Mouse (Mus musculus) hindbrain, embryonic 11.5 days (tissue): Measurements from ENCODE around the gene Hspb8. TPM values are rescaled to one million over a fixed set of nuclear protein-coding genes. Genes with fewer than 3 reads are reported as not detected.
"Not testable (repeated sequence)": the region's sequence is repeated elsewhere in the genome, so short reads cannot be mapped to it uniquely, and the experiment has no call there.

Experiments
- ATAC-seq: fragments of 200-750 bp; cut with Nextera tagmentation; 2 replicates; pipeline ENCODE4 v1.8.0; 2017; ENCODE audit warnings: mild to moderate bottlenecking, moderate TSS enrichment, moderate library complexity; ENCODE audit not compliant: low FRiP score
- DNase-seq: peaks from one replicate; pipeline ENCODE4 v3.0.0-alpha.2; 2015; ENCODE audit warnings: low spot score
- H3K27ac ChIP-seq: fragments of 300-500 bp; sonication (generic); 2 replicates; pipeline ENCODE4 v1.5.1; 2014; ENCODE audit warnings: mild to moderate bottlenecking, low read depth, low read length
- H3K27me3 ChIP-seq: fragments of 300-500 bp; sonication (generic); 2 replicates; pipeline ENCODE4 v1.6.1; 2014; ENCODE audit warnings: mild to moderate bottlenecking, low read length, moderate library complexity, mixed read lengths; ENCODE audit not compliant: control insufficient read depth, insufficient read depth
- H3K36me3 ChIP-seq: fragments of 300-500 bp; sonication (generic); 2 replicates; pipeline ENCODE4 v1.6.1; 2014; ENCODE audit warnings: mild to moderate bottlenecking, low read length, moderate library complexity, mixed read lengths; ENCODE audit not compliant: control insufficient read depth, insufficient read depth
- H3K4me1 ChIP-seq: fragments of 300-500 bp; sonication (generic); replicated peaks from 2 replicates; pipeline ENCODE4 v1.6.1; 2014; ENCODE audit warnings: low read length, mixed read lengths; ENCODE audit not compliant: control insufficient read depth, insufficient read depth
- H3K4me2 ChIP-seq: fragments of 300-500 bp; sonication (generic); replicated peaks from 2 replicates; pipeline ENCODE4 v1.6.1; 2014; ENCODE audit warnings: mild to moderate bottlenecking, low read depth, low read length
- H3K4me3 ChIP-seq: fragments of 300-500 bp; sonication (generic); 2 replicates; pipeline ENCODE4 v1.5.1; 2014; ENCODE audit warnings: low read depth, low read length
- H3K9ac ChIP-seq: fragments of 300-500 bp; sonication (generic); 2 replicates; pipeline ENCODE4 v1.6.1; 2014; ENCODE audit warnings: low read depth, low read length
- H3K9me3 ChIP-seq: fragments of 300-500 bp; sonication (generic); 2 replicates; pipeline ENCODE4 v1.6.1; 2016; ENCODE audit warnings: low read length; ENCODE audit not compliant: control insufficient read depth
- WGBS: fragments of 180-500 bp; shearing (Covaris S2); extraction: QIAGEN DNeasy Blood & Tissue Kit; methylation state at CpG from one replicate; pipeline ENCODE4 v1.1.7; 2014; 5-methylcytosine and 5-hydroxymethylcytosine counted together
- polyA plus RNA-seq: library from polyadenylated mRNA; unstranded; fragments of >200 nt; fragmentation: Nextera tagmentation; extraction: Ambion mirVana; gene quantifications from 2 replicates; pipeline ENCODE4 v1.2.1, GENCODE M21; 2014

The Hspb8 gene
- polyA plus RNA-seq, 1 experiment from 2014 or later = 6.5 TPM

GRCm38 (mm10) chr5:116389321-116389720 is 33.3 kb downstream of the Hspb8 start:
- Histone ChIP-seq H3K9ac (no peak overlapping the region), H3K4me3 (no peak overlapping the region), H3K36me3 (no peaks in the 10 kb centered on the region), H3K9me3 (no peaks in the 10 kb centered on the region), H3K4me1 (no peaks in the 10 kb centered on the region), H3K27ac (no peak overlapping the region), H3K4me2 (no peak overlapping the region), H3K27me3 (no peaks in the 10 kb centered on the region)
- DNase-seq = no peak
- WGBS = 94% methylated on average over 4 of the region's 4 CpGs
- no peak for ATAC-seq

GRCm38 (mm10) chr5:116387302-116387935 is 35.2 kb downstream of the Hspb8 start:
- DNase-seq = no peak
- Histone ChIP-seq H3K4me3 (no peak overlapping the region), H3K4me1 (no peaks in the 10 kb centered on the region), H3K27me3 (no peaks in the 10 kb centered on the region), H3K36me3 (no peaks in the 10 kb centered on the region), H3K27ac (no peak overlapping the region), H3K4me2 (no peak overlapping the region), H3K9ac (no peak overlapping the region), H3K9me3 (no peaks in the 10 kb centered on the region)
- ATAC-seq = no peak
- WGBS = 86% methylated on average over 9 of the region's 9 CpGs

DNA sequence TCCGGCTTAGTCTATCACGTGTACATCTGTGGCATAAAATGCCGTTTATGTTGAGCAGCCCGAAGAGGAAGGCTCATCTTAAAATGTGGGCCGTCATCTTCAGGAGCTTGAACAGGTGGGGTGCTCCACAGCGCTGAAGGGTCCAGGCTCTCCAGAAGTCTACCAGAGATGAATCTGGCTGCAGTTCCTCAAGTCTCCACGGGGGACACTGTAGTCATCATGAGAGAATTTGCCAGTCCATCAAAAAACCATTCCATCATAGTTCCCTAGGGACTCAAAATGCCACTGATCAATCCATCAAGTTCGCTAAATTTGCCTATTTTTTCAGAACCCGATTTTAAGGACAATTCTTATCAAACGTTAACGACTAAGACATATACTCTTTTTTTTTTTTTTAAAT is 36.6 kb downstream of the Hspb8 start:
- H3K27me3 ChIP-seq = no peaks in the 10 kb centered on the region
- no peak for ATAC-seq
- H3K4me2 ChIP-seq = no peak overlapping the region
- 42% methylated on average over 11 of the region's 11 CpGs for WGBS
- H3K27ac ChIP-seq = no peak overlapping the region
- H3K9me3 ChIP-seq = no peaks in the 10 kb centered on the region
- DNase-seq = peak; percentile 71
- no peak overlapping the region for H3K4me3 ChIP-seq
- H3K9ac ChIP-seq = no peak overlapping the region
- no peaks in the 10 kb centered on the region for H3K4me1 ChIP-seq
- H3K36me3 ChIP-seq = no peaks in the 10 kb centered on the region

DNA sequence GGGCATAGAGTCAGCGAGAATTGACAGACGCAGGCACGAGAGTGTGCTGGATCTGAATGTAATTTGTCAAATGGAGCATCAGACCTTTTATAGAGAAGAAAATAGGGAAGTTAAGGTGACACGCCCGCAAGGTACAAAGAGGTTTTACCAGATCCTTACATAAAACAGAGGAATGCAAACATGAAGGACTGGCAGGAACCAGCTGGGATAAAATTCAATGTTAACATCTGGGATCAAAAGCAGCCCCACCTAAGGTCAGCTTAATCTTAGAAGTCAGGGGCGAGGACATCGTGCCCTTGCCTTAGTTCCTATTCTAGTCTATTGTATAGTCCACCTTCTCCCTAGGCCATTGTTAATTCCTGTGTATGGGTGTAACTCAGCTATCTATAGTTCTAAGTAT is 40.0 kb downstream of the Hspb8 start:
- 93% methylated on average over 7 of the region's 7 CpGs for WGBS
- not testable (repeated sequence) for H3K9ac ChIP-seq, H3K27ac ChIP-seq, H3K4me1 ChIP-seq, ATAC-seq, H3K36me3 ChIP-seq, DNase-seq, H3K4me2 ChIP-seq, H3K4me3 ChIP-seq, H3K9me3 ChIP-seq, H3K27me3 ChIP-seq

DNA sequence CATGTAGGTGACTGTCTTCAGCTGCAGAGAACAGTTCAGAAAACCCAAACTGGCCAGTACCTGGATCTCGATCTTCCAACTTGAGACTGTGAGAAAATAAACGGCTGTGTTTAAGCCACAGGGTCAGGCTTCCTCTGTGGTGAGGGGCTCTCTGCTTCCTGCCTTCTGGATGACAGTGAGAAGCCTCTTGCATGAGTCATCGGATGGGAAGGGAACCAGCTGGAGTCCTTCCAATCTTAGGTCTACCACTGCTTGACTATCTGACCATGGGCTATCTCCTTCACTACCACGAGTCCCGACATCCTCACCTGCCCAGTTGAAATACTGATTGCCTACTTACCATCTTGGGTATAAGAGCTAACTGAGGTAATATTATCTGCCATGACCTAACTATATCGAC is 40.9 kb downstream of the Hspb8 start:
- Histone ChIP-seq H3K9ac (no peak overlapping the region), H3K9me3 (no peaks in the 10 kb centered on the region), H3K27ac (no peak overlapping the region), H3K4me2 (no peak overlapping the region), H3K4me1 (no peaks in the 10 kb centered on the region), H3K27me3 (no peaks in the 10 kb centered on the region), H3K4me3 (no peak overlapping the region), H3K36me3 (no peaks in the 10 kb centered on the region)
- 93% methylated on average over 6 of the region's 6 CpGs for WGBS
- DNase-seq (no peak), ATAC-seq (no peak)

GRCm38 (mm10) chr5:116381217-116381616 is 41.4 kb downstream of the Hspb8 start:
- H3K36me3 ChIP-seq = no peaks in the 10 kb centered on the region
- no peaks in the 10 kb centered on the region for H3K27me3 ChIP-seq
- no peak overlapping the region for H3K9ac ChIP-seq
- WGBS = 86% methylated on average over 15 of the region's 15 CpGs
- H3K27ac ChIP-seq = no peak overlapping the region
- no peak overlapping the region for H3K4me3 ChIP-seq
- H3K4me1 ChIP-seq = no peaks in the 10 kb centered on the region
- ATAC-seq (no peak), DNase-seq (no peak)
- H3K4me2 ChIP-seq = no peak overlapping the region
- no peaks in the 10 kb centered on the region for H3K9me3 ChIP-seq

DNA sequence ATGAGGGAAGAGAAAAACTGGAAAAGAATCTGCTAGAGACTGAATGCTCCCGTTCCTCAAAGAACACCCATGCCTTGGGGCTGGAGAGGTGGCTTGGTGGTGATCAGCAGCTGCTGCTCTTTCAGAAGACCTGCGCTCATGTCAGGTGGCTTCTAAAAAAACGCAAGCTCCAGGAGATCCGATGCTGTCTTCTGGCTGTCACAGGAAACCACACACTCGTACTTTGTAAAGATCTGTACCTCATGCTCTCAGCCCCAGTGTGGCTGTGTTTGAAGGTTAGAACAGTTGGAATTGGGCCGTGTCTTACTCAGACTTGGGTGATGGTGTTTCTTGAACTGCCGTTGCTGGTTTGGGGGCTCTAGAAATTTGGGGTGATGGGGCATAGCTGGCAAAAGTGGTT is 42.3 kb downstream of the Hspb8 start:
- Histone ChIP-seq H3K27me3 (no peaks in the 10 kb centered on the region), H3K27ac (no peak overlapping the region), H3K4me1 (no peaks in the 10 kb centered on the region), H3K9ac (no peak overlapping the region), H3K36me3 (no peaks in the 10 kb centered on the region), H3K4me2 (no peak overlapping the region), H3K9me3 (no peaks in the 10 kb centered on the region), H3K4me3 (no peak overlapping the region)
- WGBS = 87% methylated on average over 7 of the region's 7 CpGs
- ATAC-seq = no peak
- DNase-seq = no peak

GRCm38 (mm10) chr5:116378872-116379271 is 43.8 kb downstream of the Hspb8 start:
- Histone ChIP-seq H3K36me3 (no peaks in the 10 kb centered on the region), H3K9ac (no peak overlapping the region), H3K27me3 (no peaks in the 10 kb centered on the region), H3K9me3 (no peaks in the 10 kb centered on the region), H3K4me1 (no peaks in the 10 kb centered on the region), H3K4me2 (no peak overlapping the region), H3K27ac (no peak overlapping the region), H3K4me3 (no peak overlapping the region)
- ATAC-seq = no peak
- 83% methylated on average over 5 of the region's 5 CpGs for WGBS
- DNase-seq = no peak

DNA sequence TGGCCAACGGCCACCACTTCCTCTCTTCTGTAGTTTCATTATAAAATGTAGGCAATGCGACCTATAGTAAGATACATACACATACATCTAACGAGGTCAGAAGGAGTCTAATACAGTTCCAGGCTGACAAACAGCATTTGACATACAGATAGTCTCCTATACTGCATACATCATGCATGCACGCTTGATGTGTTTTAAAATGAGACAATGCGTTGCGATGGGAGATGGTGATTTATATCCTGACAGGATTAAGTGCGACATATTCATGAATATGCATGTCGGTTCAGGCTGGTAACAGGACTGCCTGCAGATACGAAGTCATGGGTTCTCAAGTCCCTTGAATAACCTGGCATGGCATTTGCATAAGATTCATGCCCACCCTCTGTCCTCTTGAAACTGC is 54.7 kb downstream of the Hspb8 start:
- no peaks in the 10 kb centered on the region for H3K4me1 ChIP-seq
- no peak overlapping the region for H3K4me2 ChIP-seq
- H3K27ac ChIP-seq = no peak overlapping the region
- 74% methylated on average over 9 of the region's 9 CpGs for WGBS
- DNase-seq = no peak
- no peaks in the 10 kb centered on the region for H3K36me3 ChIP-seq
- ATAC-seq = no peak
- H3K4me3 ChIP-seq = no peak overlapping the region
- H3K9ac ChIP-seq = no peak overlapping the region
- H3K27me3 ChIP-seq = no peaks in the 10 kb centered on the region
- no peaks in the 10 kb centered on the region for H3K9me3 ChIP-seq
